Mouse (Mus musculus) MEL (cell line): Measurements from ENCODE around the gene Cd68.
"Not testable (repeated sequence)": the region's sequence is repeated elsewhere in the genome, so short reads cannot be mapped to it uniquely, and the experiment has no call there.

ENCODE experiments used
- CTCF ChIP-seq, 3 experiments: IDR thresholded peaks in 2 of 3; conservative IDR thresholded peaks in 1 of 3; 2 replicates each; pipeline ENCODE4 v1.5.1; 2011 to 2012; ENCODE audit warnings: low read length in 3 of 3, low read depth in 2 of 3, mild to moderate bottlenecking in 2 of 3, improper control_type of control experiment in 1 of 3, inconsistent platforms in 1 of 3, mixed read lengths in 1 of 3, moderate library complexity in 1 of 3; ENCODE audit not compliant: control insufficient read depth in 1 of 3, insufficient read depth in 1 of 3, poor library complexity in 1 of 3, severe bottlenecking in 1 of 3
- ELF1 ChIP-seq: IDR thresholded peaks from 2 replicates; pipeline ENCODE4 v1.6.1; 2014; ENCODE audit warnings: low read depth, mild to moderate bottlenecking, inconsistent platforms, low read length, improper control_type of control experiment, moderate library complexity
- MYC ChIP-seq: IDR thresholded peaks from 2 replicates; pipeline ENCODE4 v1.6.1; 2011; ENCODE audit warnings: low read depth, mild to moderate bottlenecking, low read length, improper control_type of control experiment, moderate library complexity
- POLR2A ChIP-seq, 2 experiments: IDR thresholded peaks; 2 replicates each; pipeline ENCODE4 v1.6.1; 2011 to 2012; ENCODE audit warnings: low read length in 2 of 2, mild to moderate bottlenecking in 2 of 2, control low read depth in 1 of 2, improper control_type of control experiment in 1 of 2, low read depth in 1 of 2, moderate library complexity in 1 of 2; ENCODE audit not compliant: control insufficient read depth in 1 of 2, insufficient read depth in 1 of 2, poor library complexity in 1 of 2
- USF1 ChIP-seq: IDR thresholded peaks from 2 replicates; pipeline ENCODE4 v1.6.1; 2014; ENCODE audit warnings: low read depth, mild to moderate bottlenecking, inconsistent platforms, low read length, improper control_type of control experiment, moderate library complexity

DNA sequence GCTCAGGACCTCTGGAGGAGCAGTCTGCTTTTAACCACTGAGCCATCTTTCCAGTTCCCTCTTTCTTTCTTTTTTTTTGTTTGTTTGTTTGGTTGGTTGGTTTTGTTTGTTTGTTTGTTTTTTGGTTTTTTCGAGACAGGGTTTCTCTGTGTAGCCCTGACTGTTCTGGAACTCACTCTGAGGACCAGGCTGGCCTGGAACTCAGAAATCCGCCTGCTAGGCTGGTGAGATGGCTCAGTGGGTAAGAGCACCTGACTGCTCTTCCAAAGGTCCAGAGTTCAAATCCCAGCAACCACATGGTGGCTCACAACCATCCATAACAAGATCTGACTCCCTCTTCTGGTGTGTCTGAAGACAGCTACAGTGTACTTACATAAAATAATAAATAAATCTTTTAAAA, 41.6 kb downstream of the Cd68 start:
- not testable (repeated sequence) for TF ChIP-seq USF1; MYC; ELF1; CTCF (IDR thresholded peaks at IDR 0.05 in 2 of 3, conservative IDR thresholded peaks at IDR 0.05 in 1 of 3; ENCODE audit: control insufficient read depth in 1 of 3, insufficient read depth in 1 of 3, low read depth in 2 of 3, low read length in 3 of 3, poor library complexity in 1 of 3, severe bottlenecking in 1 of 3); POLR2A (IDR thresholded peaks at IDR 0.05; ENCODE audit: control insufficient read depth in 1 of 2, insufficient read depth in 1 of 2, low read depth in 1 of 2, low read length in 2 of 2, poor library complexity in 1 of 2)
